Mouse (Mus musculus) splenic B cell, adult 2 months (primary cell): Measurements from ENCODE around the gene Msl3l2.

Experiments used
- DNase-seq: peaks from one replicate; pipeline ENCODE4 v3.0.0-alpha.2; 2011; ENCODE audit warnings: low read depth, low spot score
- H3K27me3 ChIP-seq: 2 replicates; pipeline ENCODE4 v1.6.1; 2012; ENCODE audit warnings: mild to moderate bottlenecking, low read length, moderate library complexity, mixed read lengths; ENCODE audit not compliant: control insufficient read depth, poor library complexity, insufficient read depth, severe bottlenecking
- H3K36me3 ChIP-seq: 2 replicates; pipeline ENCODE4 v1.6.1; 2012; ENCODE audit warnings: mild to moderate bottlenecking, low read length, moderate library complexity, mixed read lengths; ENCODE audit not compliant: control insufficient read depth, poor library complexity, insufficient read depth, severe bottlenecking

Gene Msl3l2

GRCm38 (mm10) chr10:56148920-56149319 lies 42.2 kb downstream of the Msl3l2 start:
- no peaks in the 10 kb centered on the region for H3K27me3 ChIP-seq
- H3K36me3 ChIP-seq: no peaks in the 10 kb centered on the region
- DNase-seq: no peak

- DNase-seq: no peak
- Histone ChIP-seq H3K36me3 (no peaks in the 10 kb centered on the region), H3K27me3 (no peaks in the 10 kb centered on the region)
Observed at GRCm38 (mm10) chr10:56156956-56157355, 50.2 kb downstream of the Msl3l2 start.

GRCm38 (mm10) chr10:56158207-56158606 lies 51.5 kb downstream of the Msl3l2 start:
- Histone ChIP-seq H3K36me3 (no peaks in the 10 kb centered on the region), H3K27me3 (no peaks in the 10 kb centered on the region)
- DNase-seq: no peak

- H3K27me3 ChIP-seq: no peaks in the 10 kb centered on the region
- no peak for DNase-seq
Observed at GRCm38 (mm10) chr10:56158748-56159147, 52.0 kb downstream of the Msl3l2 start.

GRCm38 (mm10) chr10:56164411-56164810 lies 57.7 kb downstream of the Msl3l2 start:
- no peaks in the 10 kb centered on the region for H3K27me3 ChIP-seq
- H3K36me3 ChIP-seq: no peaks in the 10 kb centered on the region
- no peak for DNase-seq

More at GRCm38 (mm10) chr10:56158748-56159147, 52.0 kb downstream of the Msl3l2 start:
- no peaks in the 10 kb centered on the region for H3K36me3 ChIP-seq

- Histone ChIP-seq H3K36me3 (no peaks in the 10 kb centered on the region), H3K27me3 (no peaks in the 10 kb centered on the region)
- no peak for DNase-seq
Observed at GRCm38 (mm10) chr10:56165758-56166157, 59.0 kb downstream of the Msl3l2 start.
